8 mouse cellular contexts compared by ENCODE assay signal in the genomic region with DNA sequence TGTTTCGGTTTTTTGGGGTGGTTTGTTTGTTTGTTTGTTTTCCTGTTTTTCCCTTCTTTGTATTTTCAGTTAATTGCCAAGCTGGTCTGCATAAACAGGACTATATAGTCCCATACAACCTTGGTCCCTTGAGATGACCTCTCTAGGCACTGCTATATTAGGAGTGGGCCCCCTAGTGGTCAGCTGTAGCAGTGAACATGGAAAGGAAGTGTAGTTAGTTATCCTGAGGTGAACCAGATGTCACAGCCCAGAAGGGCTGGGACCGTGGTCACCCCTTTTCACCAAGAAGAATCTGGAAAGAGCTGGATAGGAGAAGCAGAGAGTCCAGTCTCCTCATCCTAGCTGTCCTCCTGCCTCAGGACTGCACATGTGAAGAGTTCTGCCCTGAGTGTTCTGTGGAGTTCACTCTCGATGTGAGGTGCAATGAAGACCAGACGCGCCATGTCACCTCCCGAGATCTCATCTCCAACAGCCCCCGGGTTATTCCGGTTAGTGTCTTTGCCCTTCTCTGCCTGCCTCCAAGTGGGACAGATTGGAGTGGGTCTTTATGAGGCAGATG. TPM values are rescaled to one million over a fixed set of nuclear protein-coding genes. Genes with fewer than 3 reads are reported as not detected.
A peak's percentile ranks its signal among the peaks of the same experiment; 100 is the strongest.
DNase-seq lines count a peak whose midpoint lies in the region; ATAC-seq and TF ChIP-seq lines count a peak whose summit lies in the region.
"Had no signal": no experiment of that assay in that cellular context is flagged by ENCODE, and none has a peak within 500 bp of the region (broad histone marks: within the 10 kb centered on the region; RNA-seq: fewer than 3 reads in every experiment).

No protein-coding gene starts in this region.

- no peak overlapping the region for H3K27ac ChIP-seq in midbrain, embryonic 14.5 days (replicated peaks; ENCODE audit: low read depth, low read length)
- no peak overlapping the region for H3K27ac ChIP-seq in midbrain, embryonic 15.5 days
- H3K27ac ChIP-seq in intestine, embryonic 14.5 days (ENCODE audit: low read depth), result no peak overlapping the region
- H3K27ac ChIP-seq in lung, embryonic 14.5 days (ENCODE audit: low read depth), result no peak overlapping the region

- no peak overlapping the region for H3K9ac ChIP-seq in midbrain, embryonic 14.5 days (replicated peaks; ENCODE audit: low read length)
- no peak overlapping the region for H3K9ac ChIP-seq in midbrain, embryonic 15.5 days
- H3K9ac ChIP-seq in intestine, embryonic 14.5 days (ENCODE audit: low read length), result no peak overlapping the region
- H3K9ac ChIP-seq in lung, embryonic 14.5 days, result no peak overlapping the region

- no peaks in the 10 kb centered on the region for H3K27me3 ChIP-seq in midbrain, embryonic 14.5 days (ENCODE audit: control insufficient read depth, insufficient read depth, low read length)
- H3K27me3 ChIP-seq in midbrain, embryonic 15.5 days (replicated peaks), result no peaks in the 10 kb centered on the region
- H3K27me3 ChIP-seq in intestine, embryonic 14.5 days (replicated peaks; ENCODE audit: control insufficient read depth, insufficient read depth, low read length), result no peaks in the 10 kb centered on the region
- no peaks in the 10 kb centered on the region for H3K27me3 ChIP-seq in lung, embryonic 14.5 days (ENCODE audit: insufficient read depth, low read length)

- no peaks in the 10 kb centered on the region for H3K9me3 ChIP-seq in midbrain, embryonic 14.5 days (ENCODE audit: control insufficient read depth, low read length)
- H3K9me3 ChIP-seq in midbrain, embryonic 15.5 days, result no peaks in the 10 kb centered on the region
- no peaks in the 10 kb centered on the region for H3K9me3 ChIP-seq in intestine, embryonic 14.5 days (ENCODE audit: control insufficient read depth, low read length)
- H3K9me3 ChIP-seq in lung, embryonic 14.5 days (ENCODE audit: low read depth, low read length), result no peaks in the 10 kb centered on the region
- H3K9me3 ChIP-seq: megakaryocyte, embryonic 14.5 days had no signal

- no peak overlapping the region for H3K4me3 ChIP-seq in midbrain, embryonic 14.5 days (replicated peaks; ENCODE audit: low read depth, low read length)
- H3K4me3 ChIP-seq in midbrain, embryonic 15.5 days, result no peak overlapping the region
- no peak overlapping the region for H3K4me3 ChIP-seq in intestine, embryonic 14.5 days (ENCODE audit: low read depth, low read length)
- H3K4me3 ChIP-seq in lung, embryonic 14.5 days (ENCODE audit: low read depth, low read length), result no peak overlapping the region
- H3K4me3 ChIP-seq: megakaryocyte, embryonic 14.5 days had no signal

- peaks cover 54% of the 10 kb centered on the region for H3K36me3 ChIP-seq in midbrain, embryonic 14.5 days (ENCODE audit: control insufficient read depth, insufficient read depth, low read length)
- peaks cover 34% of the 10 kb centered on the region for H3K36me3 ChIP-seq in midbrain, embryonic 15.5 days (replicated peaks)
- H3K36me3 ChIP-seq in intestine, embryonic 14.5 days (ENCODE audit: control insufficient read depth, insufficient read depth, low read length), result peaks cover 60% of the 10 kb centered on the region
- H3K36me3 ChIP-seq in lung, embryonic 14.5 days (ENCODE audit: insufficient read depth), result peaks cover 70% of the 10 kb centered on the region

- WGBS in midbrain, embryonic 14.5 days, result 78% methylated on average over 8 of the region's 8 CpGs
- WGBS in midbrain, embryonic 15.5 days, result 77% methylated on average over 8 of the region's 8 CpGs
- WGBS in intestine, embryonic 14.5 days, result 72% methylated on average over 8 of the region's 8 CpGs
- 67% methylated on average over 8 of the region's 8 CpGs for WGBS in lung, embryonic 14.5 days

- no peak overlapping the region for H3K4me2 ChIP-seq in midbrain, embryonic 14.5 days (ENCODE audit: low read length)
- no peak overlapping the region for H3K4me2 ChIP-seq in midbrain, embryonic 15.5 days
- no peak overlapping the region for H3K4me2 ChIP-seq in intestine, embryonic 14.5 days (ENCODE audit: low read length)
- no peak overlapping the region for H3K4me2 ChIP-seq in lung, embryonic 14.5 days

- peak; percentile 88 for TF ChIP-seq CTCF in lung, embryonic 14.5 days (IDR thresholded peaks at IDR 0.05; ENCODE audit: low read depth)

- peak; percentile 80 for DNase-seq in midbrain, embryonic 14.5 days
- DNase-seq in T-cell, adult 2 months (ENCODE audit: low spot score), result peak; percentile 54
- DNase-seq in cerebellum, postnatal 4 days (ENCODE audit: low spot score in 2 of 2), result peak; percentile 31 to 61
- peak; percentile 76 for DNase-seq in intestine, embryonic 14.5 days (ENCODE audit: low spot score)
- DNase-seq in lung, embryonic 14.5 days, result peak; percentile 84
- peak; percentile 46 to 74 for DNase-seq in spleen, postnatal 14 days (ENCODE audit: low spot score in 2 of 2)

- peaks cover 6% of the 10 kb centered on the region for H3K4me1 ChIP-seq in midbrain, embryonic 14.5 days (ENCODE audit: control insufficient read depth, insufficient read depth, low read length)
- H3K4me1 ChIP-seq in midbrain, embryonic 15.5 days, result peaks cover 18% of the 10 kb centered on the region
- peaks cover 13% of the 10 kb centered on the region; the same call in 1 of the 2 replicates for H3K4me1 ChIP-seq in intestine, embryonic 14.5 days (replicated peaks; ENCODE audit: control insufficient read depth, insufficient read depth, low read length)
- H3K4me1 ChIP-seq in lung, embryonic 14.5 days (ENCODE audit: insufficient read depth), result peaks cover 2% of the 10 kb centered on the region; the same call in 1 of the 2 replicates

- no peak for ATAC-seq in midbrain, embryonic 14.5 days (ENCODE audit: low FRiP score, low TSS enrichment)
- ATAC-seq in midbrain, embryonic 15.5 days (replicated peaks), result no peak
- ATAC-seq in intestine, embryonic 14.5 days (replicated peaks; ENCODE audit: low FRiP score, low TSS enrichment, low read depth), result no peak
- ATAC-seq in lung, embryonic 14.5 days (ENCODE audit: insufficient read depth), result no peak

RNA-seq across cellular contexts. Expression of a gene that starts 4.2 kb away (rescaled TPM):
- 117 and 127 TPM in 2 replicates for polyA plus RNA-seq in midbrain, embryonic 14.5 days (2014; fragmentation: Nextera tagmentation; extraction: Ambion mirVana)
- polyA plus RNA-seq in midbrain, embryonic 15.5 days (2015; fragmentation: Nextera tagmentation; extraction: Ambion mirVana), result 117 and 122 TPM in 2 replicates
- polyA plus RNA-seq in intestine, embryonic 14.5 days (2014; fragmentation: Nextera tagmentation; extraction: Ambion mirVana), result 160 and 171 TPM in 2 replicates
- polyA plus RNA-seq in lung, embryonic 14.5 days (2014; fragmentation: Nextera tagmentation; extraction: Ambion mirVana), result 162 and 169 TPM in 2 replicates

RNA-seq across cellular contexts. Expression of a gene that starts 14.7 kb away (rescaled TPM):
- polyA plus RNA-seq in midbrain, embryonic 14.5 days (2014; fragmentation: Nextera tagmentation; extraction: Ambion mirVana), result 65.0 and 77.9 TPM in 2 replicates
- 92.9 and 99.7 TPM in 2 replicates for polyA plus RNA-seq in midbrain, embryonic 15.5 days (2015; fragmentation: Nextera tagmentation; extraction: Ambion mirVana)
- 24.1 and 27.7 TPM in 2 replicates for polyA plus RNA-seq in intestine, embryonic 14.5 days (2014; fragmentation: Nextera tagmentation; extraction: Ambion mirVana)
- 32.5 and 36.5 TPM in 2 replicates for polyA plus RNA-seq in lung, embryonic 14.5 days (2014; fragmentation: Nextera tagmentation; extraction: Ambion mirVana)

RNA-seq across cellular contexts. Expression of a gene that starts 23.3 kb away (rescaled TPM):
- 166 and 200 TPM in 2 replicates for polyA plus RNA-seq in midbrain, embryonic 14.5 days (2014; fragmentation: Nextera tagmentation; extraction: Ambion mirVana)
- 211 and 217 TPM in 2 replicates for polyA plus RNA-seq in midbrain, embryonic 15.5 days (2015; fragmentation: Nextera tagmentation; extraction: Ambion mirVana)
- polyA plus RNA-seq in intestine, embryonic 14.5 days (2014; fragmentation: Nextera tagmentation; extraction: Ambion mirVana), result 94.9 and 102 TPM in 2 replicates
- 96.0 and 105 TPM in 2 replicates for polyA plus RNA-seq in lung, embryonic 14.5 days (2014; fragmentation: Nextera tagmentation; extraction: Ambion mirVana)

RNA-seq across cellular contexts. Expression of a gene that starts 23.3 kb away (rescaled TPM):
- polyA plus RNA-seq in midbrain, embryonic 14.5 days (2014; fragmentation: Nextera tagmentation; extraction: Ambion mirVana), result 54.9 and 56.0 TPM in 2 replicates
- 56.8 and 58.3 TPM in 2 replicates for polyA plus RNA-seq in midbrain, embryonic 15.5 days (2015; fragmentation: Nextera tagmentation; extraction: Ambion mirVana)
- polyA plus RNA-seq in intestine, embryonic 14.5 days (2014; fragmentation: Nextera tagmentation; extraction: Ambion mirVana), result 81.6 and 83.4 TPM in 2 replicates
- polyA plus RNA-seq in lung, embryonic 14.5 days (2014; fragmentation: Nextera tagmentation; extraction: Ambion mirVana), result 58.3 and 61.0 TPM in 2 replicates

RNA-seq across cellular contexts. Expression of a gene that starts 51.2 kb away (rescaled TPM):
- polyA plus RNA-seq in midbrain, embryonic 14.5 days (2014; fragmentation: Nextera tagmentation; extraction: Ambion mirVana), result 0.81 TPM in 1 of 2 replicates, not detected in the other
- 0.50 and 0.74 TPM in 2 replicates for polyA plus RNA-seq in midbrain, embryonic 15.5 days (2015; fragmentation: Nextera tagmentation; extraction: Ambion mirVana)
- not detected in 2 replicates for polyA plus RNA-seq in intestine, embryonic 14.5 days (2014; fragmentation: Nextera tagmentation; extraction: Ambion mirVana)
- polyA plus RNA-seq in lung, embryonic 14.5 days (2014; fragmentation: Nextera tagmentation; extraction: Ambion mirVana), result not detected in 2 replicates
